Mouse (Mus musculus) monocyte, adult 5-6 weeks (primary cell): ENCODE measurements around the gene Lsamp. TPM values are rescaled to one million over a fixed set of nuclear protein-coding genes. Genes with fewer than 3 reads are reported as not detected.

Experiments used
- ATAC-seq: fragments of 153-309, 156-312 bp; replicated peaks from 2 replicates; pipeline ENCODE4 v1.8.0; 2017; ENCODE audit warnings: mild to moderate bottlenecking; ENCODE audit not compliant: low TSS enrichment, insufficient number of reproducible peaks, severe bottlenecking, poor library complexity, low FRiP score
- total RNA-seq: library from RNA; stranded (forward); fragments of 200-1000, 200-491, 200-594 nt; gene quantifications from 3 replicates; pipeline ENCODE4 v1.2.3, GENCODE M21; 2017

Lsamp gene
- total RNA-seq, 1 experiment from 2014 or later: not detected

DNA sequence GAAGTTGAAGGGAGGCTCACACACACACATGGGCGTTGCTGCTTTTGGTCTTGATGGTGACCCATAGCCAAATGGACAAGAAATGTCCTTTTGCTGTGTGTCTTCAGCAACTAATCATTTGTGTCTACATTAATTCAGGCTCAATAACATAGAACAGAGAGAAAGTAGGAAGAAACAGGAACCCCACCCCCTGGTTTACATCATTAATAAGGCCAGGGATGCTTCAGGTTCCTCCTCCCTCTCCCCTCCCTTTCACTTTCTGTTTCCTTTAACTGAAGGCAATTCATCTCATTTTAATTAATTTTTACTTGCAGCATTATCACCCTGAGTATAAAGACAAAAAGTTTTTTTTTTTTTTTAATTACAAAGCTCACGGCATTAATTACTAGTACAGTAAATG lies 1763.7 kb downstream of the Lsamp start:
- ATAC-seq: no peak

DNA sequence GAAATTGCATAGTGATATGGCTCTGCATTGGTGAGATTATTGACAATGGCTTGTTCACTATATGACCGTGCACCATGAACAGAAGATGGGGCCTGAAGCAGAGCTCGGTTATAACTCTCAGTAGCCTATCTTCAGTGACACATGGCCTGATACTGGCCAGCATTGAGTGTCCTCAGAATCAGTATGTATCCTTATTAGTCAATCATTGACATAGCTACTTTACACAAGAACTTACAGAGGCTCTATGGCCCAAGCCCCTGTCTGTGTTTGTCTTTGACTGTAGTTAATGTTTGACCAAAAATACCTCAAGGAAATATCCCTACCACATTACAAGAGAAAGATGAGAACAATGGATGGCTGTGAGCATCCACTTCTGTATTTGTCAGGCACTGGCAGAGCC lies 1764.6 kb downstream of the Lsamp start:
- no peak for ATAC-seq

DNA sequence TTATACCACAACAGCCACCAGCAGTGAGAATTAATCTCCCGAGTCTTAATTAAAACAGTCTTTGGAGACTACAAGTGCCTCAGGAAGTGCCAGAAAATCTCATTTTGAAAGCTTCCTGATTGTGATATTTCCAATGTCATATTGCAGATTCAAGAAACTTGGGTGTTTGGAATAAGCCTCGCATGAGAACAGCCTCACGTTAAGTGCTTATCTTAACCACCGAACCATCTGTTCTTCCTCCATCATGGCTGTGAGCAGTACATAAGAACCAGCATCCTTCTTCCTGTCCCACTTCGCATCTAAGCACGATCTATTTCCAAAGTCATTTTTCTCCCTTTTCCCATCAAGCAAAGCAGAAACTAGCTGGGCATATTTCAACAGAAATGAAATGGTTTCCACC lies 1780.1 kb downstream of the Lsamp start:
- no peak for ATAC-seq

DNA sequence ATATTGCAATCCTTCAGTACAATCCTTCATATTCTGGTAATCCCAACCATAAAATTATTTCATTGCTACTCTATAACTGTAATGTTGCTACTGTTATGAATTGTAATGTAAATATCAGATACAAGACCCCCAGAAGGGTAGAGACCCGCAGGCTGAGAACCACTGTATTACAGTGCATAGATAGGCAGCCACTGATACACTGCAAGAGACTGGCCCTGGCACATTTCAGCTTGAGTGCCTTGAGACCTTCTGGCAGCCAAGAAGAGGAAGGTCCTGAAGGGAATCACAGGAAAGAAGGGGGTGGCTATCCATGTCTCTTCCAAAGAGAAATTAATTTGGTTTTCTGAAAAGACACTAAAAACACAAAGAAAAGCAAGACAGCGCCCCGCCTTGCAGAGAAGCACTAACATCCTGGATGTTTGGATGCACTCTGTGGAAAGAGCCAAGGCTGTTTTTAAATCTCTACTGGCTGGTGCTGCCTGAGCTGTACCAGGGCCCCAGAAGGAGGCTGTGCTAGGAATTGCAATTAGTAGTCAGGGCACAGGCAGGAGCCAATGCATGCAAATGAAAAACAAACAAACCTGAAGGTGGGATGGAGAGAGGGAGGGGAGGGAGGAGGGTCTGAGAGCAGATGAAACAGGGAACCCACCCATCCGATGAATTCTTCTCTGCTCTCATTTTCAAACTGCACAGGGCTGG lies 1787.4 kb downstream of the Lsamp start:
- ATAC-seq: no peak

DNA sequence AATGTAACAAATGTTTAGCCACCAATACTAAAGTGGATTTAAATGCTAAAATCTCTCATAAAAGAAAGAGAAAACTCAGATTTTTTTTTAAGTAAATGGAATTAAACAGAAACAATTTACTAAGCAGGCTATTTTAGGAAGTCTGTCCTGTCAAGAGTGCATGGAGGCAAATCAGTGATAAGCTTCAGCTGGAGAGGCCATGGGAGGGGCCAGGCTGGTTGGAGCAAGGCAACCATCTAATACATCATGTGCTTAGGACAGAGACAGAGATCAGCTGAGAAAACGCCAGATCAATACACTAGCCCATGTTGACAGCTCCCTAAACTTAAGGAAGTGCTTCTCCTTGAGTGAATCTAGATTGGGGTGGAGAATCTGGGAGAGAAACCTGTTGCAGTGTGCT lies 1793.4 kb downstream of the Lsamp start:
- no peak for ATAC-seq

DNA sequence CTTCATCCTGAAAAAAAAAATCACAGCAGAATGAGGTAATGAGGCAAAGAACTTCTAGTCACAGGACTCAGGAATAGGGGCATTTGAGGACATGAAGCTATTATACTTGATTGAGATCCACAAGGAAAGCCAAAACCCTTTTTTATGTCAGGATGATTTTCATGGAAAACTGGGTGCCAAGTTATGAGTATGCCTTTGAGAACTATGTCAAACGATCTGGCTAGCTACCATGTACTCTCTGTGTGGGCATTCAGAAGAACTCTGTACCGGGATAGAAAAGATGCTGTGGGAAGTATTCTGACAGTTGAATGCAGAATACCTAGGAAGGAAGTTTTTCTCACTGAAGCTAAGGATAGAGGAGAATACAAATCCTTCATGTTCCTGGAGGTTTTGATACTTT lies 1801.4 kb downstream of the Lsamp start:
- no peak for ATAC-seq

DNA sequence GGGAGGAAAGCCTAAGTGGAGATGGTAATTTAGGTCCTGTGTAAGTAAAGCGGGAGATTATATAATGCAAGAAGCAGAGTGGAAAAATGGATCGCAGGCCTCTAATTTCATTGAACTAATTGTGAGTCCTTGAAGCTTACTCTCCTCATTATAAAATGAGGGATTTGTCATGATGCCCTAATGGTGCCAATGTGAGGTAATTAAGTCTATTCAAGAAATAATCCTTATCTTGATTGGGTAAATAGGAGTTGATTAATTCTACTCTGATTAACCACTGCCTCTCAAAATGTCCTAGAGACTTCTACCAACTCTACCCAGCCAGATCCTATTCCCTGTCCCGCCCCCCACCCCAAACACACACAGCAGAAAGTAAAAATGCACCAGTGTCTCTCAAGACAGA lies 1802.5 kb downstream of the Lsamp start:
- no peak for ATAC-seq

DNA sequence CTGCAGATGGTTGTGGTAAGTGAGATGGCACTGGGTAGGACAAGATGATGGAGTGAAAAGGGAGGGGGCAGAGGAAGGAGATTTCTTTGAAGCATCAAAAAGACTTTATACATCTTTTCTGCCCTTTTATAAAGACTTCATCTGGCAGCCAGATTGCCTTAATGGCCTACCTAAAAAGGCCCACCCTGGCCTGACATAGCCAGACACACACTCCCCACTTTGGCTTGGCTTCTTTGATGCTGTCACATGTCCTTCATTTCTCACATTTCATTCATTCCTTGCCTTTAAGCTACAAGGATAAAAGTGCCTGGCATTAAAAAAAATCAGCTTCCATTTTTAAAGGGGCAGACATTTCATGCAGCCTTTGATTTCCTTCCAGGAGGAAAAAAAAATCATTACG lies 1803.0 kb downstream of the Lsamp start:
- no peak for ATAC-seq

DNA sequence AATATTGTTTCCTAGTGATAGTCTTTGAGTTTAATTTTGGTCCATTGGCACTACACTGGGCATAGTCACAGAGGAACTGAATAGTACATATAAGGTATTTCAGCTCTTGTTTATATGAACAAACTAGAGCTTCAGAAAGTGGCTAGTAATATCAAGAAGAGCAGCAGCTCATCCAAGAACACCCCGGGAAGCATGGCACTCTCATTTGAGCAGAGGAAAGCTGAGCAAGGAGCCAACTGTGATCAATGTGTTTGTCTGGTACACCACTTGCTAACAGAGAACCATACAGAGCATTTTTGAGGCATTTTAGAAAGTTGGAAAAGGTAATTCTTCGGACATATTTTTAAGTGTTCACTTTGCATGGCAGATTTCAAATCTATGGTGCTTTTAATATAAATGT lies 1805.9 kb downstream of the Lsamp start:
- ATAC-seq: no peak

DNA sequence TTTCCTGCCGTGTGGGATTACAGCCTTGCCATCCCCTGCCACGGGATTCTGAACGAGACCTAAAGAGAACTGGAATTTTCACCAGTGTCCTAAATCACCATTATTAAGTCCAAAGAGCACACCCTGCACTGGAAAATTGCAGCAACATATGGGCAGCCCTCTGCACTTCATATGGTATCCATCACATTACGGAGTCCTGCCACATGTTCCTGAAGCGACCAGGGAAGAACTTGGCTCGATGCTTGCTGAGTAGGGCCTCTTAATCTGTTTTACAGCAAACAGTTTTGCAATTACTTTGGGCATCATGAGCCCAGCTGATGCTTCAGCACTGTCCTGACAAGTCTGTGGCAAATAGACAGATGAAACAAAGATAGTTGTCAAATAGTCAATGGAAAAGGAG lies 1836.2 kb downstream of the Lsamp start:
- ATAC-seq: no peak

DNA sequence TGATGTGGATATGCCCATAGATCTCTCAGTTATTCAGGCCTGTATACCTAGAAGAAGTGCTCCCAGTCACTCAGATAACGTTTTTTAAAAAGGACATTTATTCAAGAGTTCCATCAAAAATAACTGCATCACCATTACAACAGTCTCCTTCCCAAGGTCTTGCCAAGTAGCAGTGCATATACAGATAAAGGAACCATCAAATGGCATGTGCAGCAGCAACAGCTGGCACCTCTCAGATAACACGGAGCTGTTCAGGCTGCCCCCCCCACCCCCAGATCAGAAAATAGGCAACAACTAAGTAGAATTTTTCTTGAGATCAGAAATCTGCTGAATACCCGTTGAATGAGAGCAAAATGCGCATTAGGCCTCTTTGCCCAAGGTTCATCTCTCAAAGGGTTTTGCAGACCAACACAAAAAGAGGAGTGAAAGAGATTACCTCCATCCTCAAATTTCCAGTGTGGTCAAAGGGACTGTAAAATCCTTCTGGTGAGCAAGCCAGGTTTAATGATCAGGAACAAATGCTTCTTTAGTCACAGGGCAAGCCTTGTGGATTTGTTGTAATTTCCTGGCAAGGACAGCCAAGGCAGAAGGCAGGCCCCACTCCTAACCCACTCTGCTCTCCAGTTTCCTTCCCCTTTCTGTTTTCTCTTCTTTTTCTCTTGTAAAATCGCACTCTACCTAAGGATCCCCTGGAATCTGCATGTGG lies 1842.9 kb downstream of the Lsamp start:
- no peak for ATAC-seq

DNA sequence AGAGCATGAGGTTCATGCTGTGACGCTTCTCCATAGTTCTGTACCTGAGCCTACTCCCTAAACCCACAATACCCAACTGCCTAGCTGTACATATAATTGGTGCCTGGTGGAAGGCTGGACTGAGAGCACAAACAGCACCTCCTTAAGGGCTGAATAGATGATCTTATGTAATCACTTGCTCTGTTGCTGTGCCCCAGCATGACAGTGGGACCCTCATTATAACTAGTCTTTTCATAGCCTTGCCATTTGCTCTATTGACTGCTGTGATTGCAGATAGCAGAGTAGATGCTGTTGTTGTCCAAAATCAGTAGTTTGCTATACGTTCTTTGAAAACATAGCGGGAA lies 1843.4 kb downstream of the Lsamp start:
- ATAC-seq: no peak

DNA sequence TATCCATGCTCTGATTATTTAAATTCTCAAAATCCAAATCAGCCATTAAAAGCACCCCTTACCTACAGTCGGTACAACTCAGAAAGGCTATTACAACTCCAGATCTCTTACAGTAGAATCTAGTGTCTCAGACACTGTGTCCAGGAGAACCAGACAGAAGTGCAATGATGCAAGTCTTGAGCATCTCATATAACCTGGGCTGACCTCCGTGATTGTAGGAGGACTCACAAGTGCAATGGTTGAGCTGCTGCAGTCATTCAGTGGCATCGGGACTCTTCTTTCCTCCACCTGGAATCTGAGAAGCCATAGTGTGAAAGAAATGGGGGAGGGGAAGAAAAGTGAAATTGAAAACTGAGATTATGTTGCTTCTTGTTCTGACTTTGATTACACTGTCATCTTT lies 1850.5 kb downstream of the Lsamp start:
- ATAC-seq: no peak

DNA sequence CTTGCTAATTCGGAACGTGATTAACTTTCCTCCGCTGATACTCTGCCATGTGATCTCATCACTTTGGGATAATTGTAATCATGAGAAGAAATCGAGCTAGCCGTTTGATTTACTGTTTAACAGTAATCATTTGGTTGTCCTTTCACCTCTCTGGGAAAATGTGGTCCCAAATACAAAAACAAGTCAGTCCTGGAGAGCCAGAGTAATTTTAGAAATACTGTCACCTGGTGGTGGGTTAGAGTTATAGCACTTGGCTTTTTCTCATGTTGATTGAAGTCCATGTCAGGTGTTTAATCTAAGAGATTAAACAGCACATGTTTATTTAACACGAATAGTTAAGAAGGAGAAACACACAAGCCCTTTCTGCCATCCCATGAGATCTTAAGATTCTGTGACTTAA lies 1851.6 kb downstream of the Lsamp start:
- no peak for ATAC-seq

DNA sequence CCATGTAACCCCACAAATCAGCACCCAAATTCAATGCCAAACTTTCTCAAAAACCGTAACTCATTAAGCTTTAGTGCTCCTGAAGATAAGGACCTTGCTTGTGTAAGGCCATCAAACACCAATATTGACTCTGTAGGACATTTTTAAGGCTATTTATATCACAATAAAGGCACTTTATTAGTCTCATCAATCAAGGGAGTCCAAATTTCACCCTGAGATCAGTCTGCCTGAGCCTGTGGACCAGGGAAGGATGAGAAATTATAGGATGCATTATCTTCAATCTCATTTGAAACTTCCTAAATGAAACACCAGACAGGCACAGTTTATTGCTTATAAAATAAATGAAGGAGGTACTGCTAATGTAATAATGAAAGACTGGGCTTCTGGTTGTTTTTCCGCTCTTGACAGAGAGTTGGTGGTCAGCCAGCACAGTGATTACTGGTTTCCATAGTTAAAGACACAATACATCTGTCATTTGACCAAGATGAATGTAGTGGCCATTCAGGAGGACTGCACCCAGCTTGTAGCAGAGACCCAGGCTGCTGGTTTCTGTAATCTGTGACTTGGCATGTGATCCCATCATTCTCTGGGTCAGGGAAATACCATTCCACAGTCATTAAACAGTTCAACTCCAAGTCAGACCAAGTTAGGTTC lies 1855.7 kb downstream of the Lsamp start:
- no peak for ATAC-seq

DNA sequence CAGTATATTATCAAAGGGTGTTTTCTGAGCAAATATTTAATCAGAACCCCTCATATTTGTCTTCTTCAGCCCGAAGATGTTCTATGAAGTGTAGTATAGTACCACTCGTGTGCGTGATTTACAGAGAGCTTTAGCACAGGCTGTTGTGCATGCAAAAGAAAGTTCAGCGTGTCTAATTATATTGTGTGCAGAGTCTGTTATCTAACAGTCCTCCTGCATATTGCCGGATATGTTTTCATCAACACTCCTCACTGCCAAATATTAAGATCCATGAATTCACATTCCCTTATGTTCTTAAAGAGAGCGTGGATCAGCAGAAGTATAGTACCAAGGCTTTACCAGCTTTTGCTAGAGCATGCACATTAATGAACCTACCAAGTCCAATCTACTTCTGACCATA lies 1862.7 kb downstream of the Lsamp start:
- no peak for ATAC-seq

DNA sequence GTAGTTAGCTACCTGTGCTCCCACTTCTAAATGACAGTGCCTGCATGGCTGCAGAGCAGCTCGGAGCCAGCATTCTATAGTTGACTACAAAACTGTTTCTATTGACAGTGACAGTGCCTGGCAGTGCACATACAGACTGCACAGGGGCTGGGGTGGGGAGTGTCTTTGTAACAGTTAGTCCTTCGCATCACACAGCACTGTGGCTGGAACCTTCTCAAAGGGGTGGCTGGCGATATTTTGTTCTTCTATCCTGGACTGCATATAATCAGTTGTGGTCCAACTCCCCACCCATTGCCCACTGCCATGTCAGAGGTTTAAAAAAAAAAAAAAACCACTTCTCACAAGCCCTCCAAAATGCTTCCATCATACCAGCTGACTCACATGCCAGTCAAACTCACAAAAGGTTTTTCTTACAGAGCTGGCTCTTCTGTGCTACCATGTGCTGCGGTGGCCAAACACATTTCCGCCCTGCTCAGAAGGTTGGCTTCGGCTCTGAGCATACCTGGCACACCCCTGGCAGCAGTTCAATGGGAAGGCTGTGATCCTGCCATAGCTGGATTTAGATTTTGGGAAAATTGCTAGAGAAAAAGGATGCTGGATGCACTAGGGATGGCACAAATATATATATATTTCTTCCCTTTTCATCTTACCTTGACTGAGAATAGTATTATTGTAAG lies 1887.9 kb downstream of the Lsamp start:
- no peak for ATAC-seq

DNA sequence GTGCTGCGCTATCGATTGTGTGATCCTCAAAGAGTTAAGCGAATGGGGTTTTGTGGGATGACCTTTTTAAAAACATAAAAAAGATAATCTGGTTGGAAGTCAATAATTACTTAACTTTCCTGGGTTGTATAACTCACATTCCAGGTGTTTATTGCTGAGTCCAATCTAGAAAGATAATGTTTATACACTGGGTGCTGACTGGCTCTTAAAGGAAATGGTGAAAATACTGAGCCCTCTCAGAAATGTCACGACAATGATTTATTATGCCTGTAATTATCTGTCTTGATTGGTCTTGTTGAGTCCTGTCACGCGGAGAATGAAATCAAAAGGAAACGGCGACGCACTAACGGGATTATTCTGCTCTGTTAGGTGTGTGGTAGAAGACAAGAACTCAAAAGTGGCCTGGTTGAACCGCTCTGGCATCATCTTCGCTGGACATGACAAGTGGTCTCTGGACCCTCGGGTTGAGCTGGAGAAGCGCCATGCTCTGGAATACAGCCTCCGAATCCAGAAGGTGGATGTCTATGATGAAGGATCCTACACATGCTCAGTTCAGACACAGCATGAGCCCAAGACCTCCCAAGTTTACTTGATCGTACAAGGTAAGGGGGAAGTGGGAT lies 1904.5 kb downstream of the Lsamp start:
- no peak for ATAC-seq

DNA sequence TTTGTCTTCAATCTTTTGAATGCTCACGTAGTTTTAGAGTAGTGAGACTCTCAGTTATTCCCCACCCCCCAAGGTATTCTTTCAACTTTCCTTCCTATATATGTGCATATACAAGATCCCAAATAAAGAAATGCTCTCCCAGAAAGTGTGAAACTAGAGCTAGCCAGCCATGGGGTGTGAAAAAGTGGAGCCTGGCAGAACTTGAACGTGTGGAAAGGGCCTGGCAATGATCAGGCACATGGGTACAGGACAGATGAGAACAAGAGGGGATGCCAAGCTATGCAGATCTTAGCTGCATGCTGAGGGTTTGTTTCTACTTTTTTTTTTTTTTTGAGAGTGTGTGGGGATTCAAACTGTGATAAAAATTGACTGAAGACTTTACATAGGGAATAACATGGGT lies 1916.6 kb downstream of the Lsamp start:
- no peak for ATAC-seq
